Mouse (Mus musculus) intestine, postnatal 0 days (tissue): ENCODE measurements around the gene Slc30a2. TPM values are rescaled to one million over a fixed set of nuclear protein-coding genes. Genes with fewer than 3 reads are reported as not detected.

Source experiments
- ATAC-seq: fragments of 200-750 bp; cut with Nextera tagmentation; 2 replicates; pipeline ENCODE4 v1.8.0; 2017; ENCODE audit warnings: mild to moderate bottlenecking, moderate TSS enrichment, moderate library complexity
- H3K27ac ChIP-seq: fragments of 300-500 bp; sonication (generic); 2 replicates; pipeline ENCODE4 v1.5.1; 2014; ENCODE audit warnings: mild to moderate bottlenecking, low read depth, low read length, moderate library complexity
- H3K27me3 ChIP-seq: fragments of 300-500 bp; sonication (generic); replicated peaks from 2 replicates; pipeline ENCODE4 v1.6.1; 2014; ENCODE audit warnings: low read length, mixed read lengths; ENCODE audit not compliant: control insufficient read depth, insufficient read depth
- H3K36me3 ChIP-seq: fragments of 300-500 bp; sonication (generic); 2 replicates; pipeline ENCODE4 v1.6.1; 2014; ENCODE audit warnings: mild to moderate bottlenecking, moderate library complexity; ENCODE audit not compliant: control insufficient read depth, insufficient read depth
- H3K4me1 ChIP-seq: fragments of 300-500 bp; sonication (generic); replicated peaks from 2 replicates; pipeline ENCODE4 v1.6.1; 2014; ENCODE audit warnings: antibody characterized with exemption, low read length, mixed read lengths; ENCODE audit not compliant: control insufficient read depth, insufficient read depth
- H3K4me2 ChIP-seq: fragments of 300-500 bp; sonication (generic); replicated peaks from 2 replicates; pipeline ENCODE4 v1.6.1; 2014; ENCODE audit warnings: low read depth, mild to moderate bottlenecking, moderate library complexity
- H3K4me3 ChIP-seq: fragments of 300-500 bp; sonication (generic); 2 replicates; pipeline ENCODE4 v1.5.1; 2014; ENCODE audit warnings: low read depth, low read length
- H3K9ac ChIP-seq: fragments of 300-500 bp; sonication (generic); 2 replicates; pipeline ENCODE4 v1.6.1; 2014; ENCODE audit warnings: mild to moderate bottlenecking, low read depth, low read length
- H3K9me3 ChIP-seq: fragments of 300-500 bp; sonication (generic); 2 replicates; pipeline ENCODE4 v1.6.1; 2016; ENCODE audit warnings: mixed run types; ENCODE audit not compliant: control insufficient read depth
- CTCF ChIP-seq: sonication (generic); IDR thresholded peaks from 2 replicates; pipeline ENCODE4 v1.5.1; 2016; ENCODE audit warnings: low read depth, mild to moderate bottlenecking, control low read depth, antibody characterized with exemption, moderate library complexity
- WGBS: fragments of 180-500 bp; shearing (Covaris S2); extraction: QIAGEN DNeasy Blood & Tissue Kit; methylation state at CpG from one replicate; pipeline ENCODE4 v1.1.7; 2014; 5-methylcytosine and 5-hydroxymethylcytosine counted together
- polyA plus RNA-seq: library from polyadenylated mRNA; unstranded; fragments of >200 nt; fragmentation: Nextera tagmentation; extraction: Ambion mirVana; gene quantifications from 2 replicates; pipeline ENCODE4 v1.2.1, GENCODE M21; 2015

Gene Slc30a2
- polyA plus RNA-seq, 1 experiment from 2014 or later: 39.1 TPM

GRCm38 (mm10) chr4:134393026-134393425 lies 50.0 kb downstream of the Slc30a2 start:
- TF ChIP-seq CTCF: peak; percentile 58
- 30% methylated on average over 12 of the region's 12 CpGs for WGBS
- no peak overlapping the region for H3K4me3 ChIP-seq
- no peaks in the 10 kb centered on the region for H3K27me3 ChIP-seq
- H3K4me2 ChIP-seq: no peak overlapping the region
- ATAC-seq: no peak
- H3K9ac ChIP-seq: no peak overlapping the region
- H3K4me1 ChIP-seq: no peaks in the 10 kb centered on the region; the same call in 1 of the 2 replicates
- no peaks in the 10 kb centered on the region for H3K9me3 ChIP-seq
- no peaks in the 10 kb centered on the region for H3K36me3 ChIP-seq
- no peak overlapping the region for H3K27ac ChIP-seq

DNA sequence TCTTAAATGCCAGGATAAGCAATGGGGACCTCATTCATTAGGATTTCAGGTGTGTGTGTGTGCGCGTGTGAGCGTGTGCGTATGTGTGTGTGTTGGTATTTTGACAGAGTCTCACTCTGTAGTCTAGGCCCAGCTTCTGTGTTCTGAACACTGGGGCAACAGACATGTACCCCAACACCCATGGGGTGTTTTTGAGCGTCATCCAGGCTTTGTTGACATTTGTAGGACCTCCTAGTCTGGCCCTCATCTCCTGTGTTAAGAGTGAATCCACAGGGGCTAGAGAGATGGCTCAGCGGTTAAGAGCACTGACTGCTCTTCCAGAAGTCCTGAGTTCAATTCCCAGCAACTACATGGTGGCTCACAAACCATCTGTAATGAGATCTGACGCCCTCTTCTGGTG lies 52.2 kb downstream of the Slc30a2 start:
- H3K36me3 ChIP-seq: no peaks in the 10 kb centered on the region
- no peak for TF ChIP-seq CTCF
- H3K9me3 ChIP-seq: no peaks in the 10 kb centered on the region
- no peak overlapping the region for H3K4me2 ChIP-seq
- H3K27me3 ChIP-seq: no peaks in the 10 kb centered on the region
- H3K4me1 ChIP-seq: no peaks in the 10 kb centered on the region; the same call in 1 of the 2 replicates
- no peak overlapping the region for H3K4me3 ChIP-seq
- no peak overlapping the region for H3K27ac ChIP-seq
- no peak overlapping the region for H3K9ac ChIP-seq
- no peak for ATAC-seq
- 91% methylated on average over 7 of the region's 7 CpGs for WGBS

DNA sequence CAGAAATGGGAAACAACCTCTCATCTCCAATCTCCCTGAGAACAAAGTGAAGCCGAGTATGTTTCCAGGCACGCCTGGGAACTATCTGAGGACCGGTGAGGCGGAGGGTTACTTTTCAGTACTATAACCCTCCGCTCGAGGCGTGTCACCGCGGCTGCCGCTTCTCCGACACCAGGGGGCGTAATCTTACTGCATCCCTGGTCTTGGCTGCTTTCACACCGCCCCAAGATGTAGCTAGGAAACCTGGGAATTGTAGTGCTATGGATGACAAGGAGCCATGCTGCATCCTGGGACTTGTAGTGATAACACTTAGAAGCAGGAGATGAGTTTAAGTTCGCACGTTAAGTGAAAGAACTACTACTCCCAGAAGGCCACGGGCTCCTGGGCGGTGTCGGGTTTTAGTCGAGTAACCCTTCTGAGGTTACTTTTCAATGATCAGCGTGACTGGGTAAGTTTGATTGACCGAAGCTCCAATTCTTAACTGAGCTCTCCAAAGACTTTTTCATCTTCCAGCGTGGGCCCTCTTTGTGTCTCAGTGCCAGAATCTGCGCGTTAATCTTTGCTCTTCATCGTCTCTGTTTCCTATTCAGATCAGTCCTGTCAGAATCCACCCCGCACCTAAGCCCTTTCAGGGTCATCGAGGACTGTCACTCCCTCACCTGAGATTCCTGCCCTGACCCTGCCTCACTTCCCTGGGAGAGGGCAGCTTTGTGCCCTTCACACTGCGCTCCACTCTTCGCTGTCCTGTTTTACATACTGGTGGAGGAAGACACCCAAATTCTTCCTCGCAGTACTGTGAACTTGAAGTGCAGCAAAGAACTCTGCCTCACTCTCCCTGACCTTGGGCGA lies 53.2 kb downstream of the Slc30a2 start, which contains the start of gene Pafah2:
Pafah2 (plus strand) TSS at position 344 of the 849 bp plus-strand sequence.
- peak within 1 kb of the TSS; percentile 90 for H3K27ac ChIP-seq
- H3K9me3 ChIP-seq: no peaks in the 10 kb centered on the region
- no peaks in the 10 kb centered on the region; the same call in none of the 2 replicates for H3K4me1 ChIP-seq
- H3K9ac ChIP-seq: peak within 1 kb of the TSS; percentile 53
- no peaks in the 10 kb centered on the region for H3K36me3 ChIP-seq
- no peaks in the 10 kb centered on the region for H3K27me3 ChIP-seq
- under 1% methylated on average over 31 of the region's 31 CpGs for WGBS
- TF ChIP-seq CTCF: peak; percentile 100
- peak within 1 kb of the TSS; percentile 46 for H3K4me3 ChIP-seq
- ATAC-seq: peak; percentile 91
- peak within 1 kb of the TSS; percentile 83 for H3K4me2 ChIP-seq

DNA sequence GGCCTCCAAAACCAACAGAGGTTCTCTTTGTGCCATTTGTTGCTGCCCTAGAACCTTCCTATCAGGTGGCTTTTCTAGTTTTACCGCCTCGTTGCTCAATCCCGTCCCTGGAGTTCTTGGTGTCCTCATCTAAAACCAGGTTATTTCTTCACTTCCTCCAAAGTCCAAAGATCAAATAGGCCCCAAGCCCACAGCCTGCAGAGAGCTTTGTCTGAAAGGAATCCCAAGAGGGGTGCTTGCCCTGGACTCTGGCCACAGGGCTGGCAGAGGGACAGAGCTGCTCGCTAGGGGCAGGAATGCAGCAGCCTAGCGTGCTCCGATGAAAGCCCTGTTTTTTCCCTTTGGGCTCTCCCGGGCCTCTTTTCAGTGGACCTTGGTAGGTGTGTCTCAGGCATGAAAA lies 54.1 kb downstream of the Slc30a2 start:
- Histone ChIP-seq H3K9me3 (no peaks in the 10 kb centered on the region), H3K27me3 (no peaks in the 10 kb centered on the region), H3K36me3 (no peaks in the 10 kb centered on the region), H3K9ac (no peak overlapping the region), H3K27ac (peak overlapping the region; percentile 90), H3K4me2 (peak overlapping the region; percentile 83), H3K4me1 (peaks cover 3% of the 10 kb centered on the region), H3K4me3 (peak overlapping the region; percentile 46)
- peak; percentile 56 for TF ChIP-seq CTCF
- peak; percentile 81 for ATAC-seq
- 13% methylated on average over 7 of the region's 7 CpGs for WGBS

DNA sequence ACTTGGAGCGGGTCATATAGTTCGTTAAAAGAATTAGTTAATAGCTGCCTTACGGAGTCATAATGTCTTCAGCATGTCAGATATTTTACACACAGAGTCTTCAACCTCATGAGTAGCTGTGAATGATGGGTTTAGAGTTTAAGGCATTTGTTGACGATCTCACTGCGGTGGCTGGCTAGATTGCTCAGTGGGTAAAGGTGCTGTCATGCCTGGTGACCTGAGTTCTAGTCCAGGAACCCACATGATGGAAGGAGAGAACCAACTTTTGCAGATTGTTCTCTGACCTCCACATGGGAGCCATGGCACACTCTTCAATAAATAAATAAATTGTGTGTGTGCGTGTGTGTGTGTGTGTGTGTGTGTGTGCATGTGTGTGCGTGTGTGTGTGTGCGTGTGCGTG lies 54.8 kb downstream of the Slc30a2 start:
- Histone ChIP-seq H3K27ac (peak overlapping the region; percentile 67), H3K9me3 (no peaks in the 10 kb centered on the region), H3K36me3 (no peaks in the 10 kb centered on the region), H3K4me1 (peaks cover 6% of the 10 kb centered on the region), H3K4me2 (peak overlapping the region; percentile 83), H3K27me3 (no peaks in the 10 kb centered on the region), H3K4me3 (peak overlapping the region; percentile 31), H3K9ac (no peak overlapping the region)
- ATAC-seq: no peak
- 63% methylated on average over 9 of the region's 9 CpGs for WGBS
- no peak for TF ChIP-seq CTCF

DNA sequence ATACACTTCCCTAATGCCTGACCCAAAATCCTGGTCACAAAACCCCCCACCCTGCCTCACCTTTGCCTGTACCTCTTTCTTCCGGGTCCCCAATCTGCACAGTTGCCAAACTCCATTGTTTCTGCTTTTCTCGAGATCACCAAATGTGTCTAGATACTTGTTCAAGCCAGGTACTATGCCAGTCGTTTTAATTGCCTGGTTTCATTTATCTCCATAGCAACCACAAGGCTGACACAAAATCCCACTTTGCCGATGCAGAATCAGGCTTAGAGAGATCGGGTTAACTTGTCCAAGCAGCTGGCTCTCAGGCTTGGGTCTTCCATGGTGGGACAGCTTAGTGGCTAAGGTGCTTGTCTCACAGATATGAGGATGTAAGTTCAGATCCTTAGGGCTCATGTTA lies 57.2 kb downstream of the Slc30a2 start:
- H3K4me3 ChIP-seq: no peak overlapping the region
- H3K9me3 ChIP-seq: no peaks in the 10 kb centered on the region
- H3K36me3 ChIP-seq: peaks cover 15% of the 10 kb centered on the region; the same call in 1 of the 2 replicates
- H3K27me3 ChIP-seq: no peaks in the 10 kb centered on the region
- no peak overlapping the region for H3K9ac ChIP-seq
- peaks cover 6% of the 10 kb centered on the region for H3K4me1 ChIP-seq
- 23% methylated on average over 5 of the region's 5 CpGs for WGBS
- no peak overlapping the region for H3K27ac ChIP-seq
- TF ChIP-seq CTCF: no peak
- no peak for ATAC-seq
- H3K4me2 ChIP-seq: no peak overlapping the region
